Mouse (Mus musculus) intestine, embryonic 14.5 days (tissue): ENCODE data around the gene Zscan20. TPM values are rescaled to one million over a fixed set of nuclear protein-coding genes. Genes with fewer than 3 reads are reported as not detected.

Source experiments
- ATAC-seq: fragments of 200-750 bp; cut with Nextera tagmentation; replicated peaks from 2 replicates; pipeline ENCODE4 v1.8.0; 2017; ENCODE audit warnings: low read depth, moderate number of reproducible peaks, moderate TSS enrichment, moderate library complexity; ENCODE audit not compliant: low FRiP score, low TSS enrichment
- DNase-seq: peaks from one replicate; pipeline ENCODE4 v3.0.0-alpha.2; 2018; ENCODE audit warnings: low spot score
- H3K27ac ChIP-seq: fragments of 300-500 bp; sonication (generic); 2 replicates; pipeline ENCODE4 v1.5.1; 2014; ENCODE audit warnings: low read depth, mild to moderate bottlenecking, control low read depth
- H3K27me3 ChIP-seq: fragments of 300-500 bp; sonication (generic); replicated peaks from 2 replicates; pipeline ENCODE4 v1.6.1; 2014; ENCODE audit warnings: low read length, control low read depth; ENCODE audit not compliant: control insufficient read depth, insufficient read depth
- H3K36me3 ChIP-seq: fragments of 300-500 bp; sonication (generic); 2 replicates; pipeline ENCODE4 v1.6.1; 2014; ENCODE audit warnings: low read length, control low read depth; ENCODE audit not compliant: control insufficient read depth, insufficient read depth
- H3K4me1 ChIP-seq: fragments of 300-500 bp; sonication (generic); replicated peaks from 2 replicates; pipeline ENCODE4 v1.6.1; 2014; ENCODE audit warnings: low read length, control low read depth, mixed read lengths; ENCODE audit not compliant: control insufficient read depth, insufficient read depth
- H3K4me2 ChIP-seq: fragments of 300-500 bp; sonication (generic); 2 replicates; pipeline ENCODE4 v1.6.1; 2014; ENCODE audit warnings: low read length
- H3K4me3 ChIP-seq: fragments of 300-500 bp; sonication (generic); 2 replicates; pipeline ENCODE4 v1.5.1; 2014; ENCODE audit warnings: low read depth, low read length, control low read depth, mixed read lengths
- H3K9ac ChIP-seq: fragments of 300-500 bp; sonication (generic); 2 replicates; pipeline ENCODE4 v1.6.1; 2014; ENCODE audit warnings: mild to moderate bottlenecking, low read length
- H3K9me3 ChIP-seq: fragments of 300-500 bp; sonication (generic); 2 replicates; pipeline ENCODE4 v1.6.1; 2016; ENCODE audit warnings: low read length, control low read depth; ENCODE audit not compliant: control insufficient read depth
- WGBS: fragments of 180-500 bp; shearing (Covaris S2); extraction: QIAGEN DNeasy Blood & Tissue Kit; methylation state at CpG from one replicate; pipeline ENCODE4 v1.1.7; 2014; 5-methylcytosine and 5-hydroxymethylcytosine counted together
- polyA plus RNA-seq: library from polyadenylated mRNA; unstranded; fragments of >200 nt; fragmentation: Nextera tagmentation; extraction: Ambion mirVana; gene quantifications from 2 replicates; pipeline ENCODE4 v1.2.1, GENCODE M21; 2014

Zscan20 gene
- polyA plus RNA-seq: 3.2 and 3.3 TPM in 2 replicates

- H3K27me3 ChIP-seq: no peaks in the 10 kb centered on the region
- peaks cover 17% of the 10 kb centered on the region; the same call in 1 of the 2 replicates for H3K4me1 ChIP-seq
- peak within 1 kb of the TSS; percentile 49 for H3K9ac ChIP-seq
- peak within 1 kb of the TSS; percentile 72 for H3K4me2 ChIP-seq
- H3K27ac ChIP-seq: peak within 1 kb of the TSS; percentile 18; the same call in 1 of the 2 replicates
- ATAC-seq (peak; percentile 95), DNase-seq (peak; percentile 91)
- no peaks in the 10 kb centered on the region for H3K36me3 ChIP-seq
- WGBS: under 1% methylated on average over 24 of the region's 24 CpGs
- no peaks in the 10 kb centered on the region for H3K9me3 ChIP-seq
- H3K4me3 ChIP-seq: peak within 1 kb of the TSS; percentile 45
Observed at GRCm38 (mm10) chr4:128609925-128610402, at the start of gene Zscan20. Zscan20 (minus strand) TSS chr4:128610098.

- Histone ChIP-seq H3K4me2 (peak overlapping the region; percentile 94), H3K27me3 (no peaks in the 10 kb centered on the region), H3K4me3 (peak overlapping the region; percentile 74), H3K9me3 (no peaks in the 10 kb centered on the region), H3K9ac (peak overlapping the region; percentile 65), H3K4me1 (peaks cover 17% of the 10 kb centered on the region), H3K27ac (0 out of 2 replicates have a peak overlapping the region, but pooled peaks have one; percentile 34), H3K36me3 (no peaks in the 10 kb centered on the region)
- WGBS: 5% methylated on average over 12 of the region's 12 CpGs
- DNase-seq (no peak), ATAC-seq (no peak)
Observed at GRCm38 (mm10) chr4:128655446-128655845, 45.5 kb upstream of the Zscan20 start.

GRCm38 (mm10) chr4:128654505-128655381, 44.8 kb upstream of the Zscan20 start, which contains the start of gene Phc2:
Phc2 (plus strand) TSS chr4:128654702.
- Histone ChIP-seq H3K4me1 (peaks cover 17% of the 10 kb centered on the region), H3K36me3 (no peaks in the 10 kb centered on the region), H3K9me3 (no peaks in the 10 kb centered on the region), H3K4me3 (peak within 1 kb of the TSS; percentile 74), H3K9ac (peak within 1 kb of the TSS; percentile 65), H3K4me2 (peak within 1 kb of the TSS; percentile 94), H3K27ac (peak within 1 kb of the TSS; percentile 34; the same call in 1 of the 2 replicates), H3K27me3 (no peaks in the 10 kb centered on the region)
- DNase-seq: peak; percentile 96
- ATAC-seq: peak; percentile 96
- WGBS: under 1% methylated on average over 69 of the region's 85 CpGs

GRCm38 (mm10) chr4:128652584-128653298, 42.8 kb upstream of the Zscan20 start:
- Histone ChIP-seq H3K27ac (peak overlapping the region; percentile 29), H3K4me2 (no peak overlapping the region), H3K9ac (no peak overlapping the region), H3K4me1 (peaks cover 17% of the 10 kb centered on the region), H3K4me3 (no peak overlapping the region), H3K9me3 (no peaks in the 10 kb centered on the region), H3K27me3 (no peaks in the 10 kb centered on the region), H3K36me3 (no peaks in the 10 kb centered on the region)
- WGBS: 28% methylated on average over 5 of the region's 5 CpGs
- no peak for DNase-seq
- no peak for ATAC-seq

GRCm38 (mm10) chr4:128651530-128651929, 41.6 kb upstream of the Zscan20 start:
- Histone ChIP-seq H3K9ac (no peak overlapping the region), H3K4me1 (peaks cover 22% of the 10 kb centered on the region), H3K36me3 (no peaks in the 10 kb centered on the region), H3K9me3 (no peaks in the 10 kb centered on the region), H3K4me3 (no peak overlapping the region), H3K27ac (no peak overlapping the region), H3K27me3 (no peaks in the 10 kb centered on the region), H3K4me2 (no peak overlapping the region)
- WGBS: 48% methylated on average over 3 of the region's 3 CpGs
- DNase-seq (no peak), ATAC-seq (no peak)

- Histone ChIP-seq H3K9ac (no peak overlapping the region), H3K4me2 (no peak overlapping the region), H3K27me3 (no peaks in the 10 kb centered on the region), H3K27ac (no peak overlapping the region), H3K4me1 (peaks cover 8% of the 10 kb centered on the region), H3K36me3 (no peaks in the 10 kb centered on the region), H3K9me3 (no peaks in the 10 kb centered on the region), H3K4me3 (no peak overlapping the region)
- ATAC-seq: no peak
- no peak for DNase-seq
- WGBS: 51% methylated on average over 8 of the region's 8 CpGs
Observed at GRCm38 (mm10) chr4:128648567-128649255, 38.8 kb upstream of the Zscan20 start.

- 18% methylated on average over 7 of the region's 7 CpGs for WGBS
- Histone ChIP-seq H3K27me3 (no peaks in the 10 kb centered on the region), H3K27ac (no peak overlapping the region), H3K4me1 (peaks cover 24% of the 10 kb centered on the region), H3K9ac (no peak overlapping the region), H3K9me3 (no peaks in the 10 kb centered on the region), H3K4me3 (no peak overlapping the region), H3K4me2 (no peak overlapping the region), H3K36me3 (no peaks in the 10 kb centered on the region)
- ATAC-seq (no peak), DNase-seq (no peak)
Observed at GRCm38 (mm10) chr4:128646762-128647161, 36.9 kb upstream of the Zscan20 start.

- no peak overlapping the region for H3K27ac ChIP-seq
Observed at GRCm38 (mm10) chr4:128645896-128646295, 36.0 kb upstream of the Zscan20 start.

More at GRCm38 (mm10) chr4:128645896-128646295, 36.0 kb upstream of the Zscan20 start:
- H3K4me3 ChIP-seq: no peak overlapping the region
- H3K4me1 ChIP-seq: peaks cover 26% of the 10 kb centered on the region
- H3K9ac ChIP-seq: no peak overlapping the region
- DNase-seq: no peak
- WGBS: 66% methylated on average over 6 of the region's 6 CpGs
- no peaks in the 10 kb centered on the region for H3K9me3 ChIP-seq
- H3K27me3 ChIP-seq: no peaks in the 10 kb centered on the region
- no peak overlapping the region for H3K4me2 ChIP-seq
- H3K36me3 ChIP-seq: no peaks in the 10 kb centered on the region
- no peak for ATAC-seq
